In genomic region chr8:47268062-47268822, GRCm38 (mm10) we compare ENCODE assay signal across 8 mouse cellular contexts.
DNase-seq lines count a peak whose midpoint lies in the region; ATAC-seq lines count a peak whose summit lies in the region.

No protein-coding gene starts in this region.

- H3K27me3 ChIP-seq in hindbrain, embryonic 13.5 days: no peaks in the 10 kb centered on the region
- H3K27me3 ChIP-seq in hindbrain, embryonic 10.5 days (ENCODE audit: insufficient read depth, poor library complexity, severe bottlenecking): no peaks in the 10 kb centered on the region
- no peaks in the 10 kb centered on the region for H3K27me3 ChIP-seq in neural tube, embryonic 15.5 days (replicated peaks)

- no peak for ATAC-seq in hindbrain, embryonic 13.5 days (ENCODE audit: low FRiP score)
- 0 out of 2 replicates have a peak, but pooled peaks have one; percentile 25 for ATAC-seq in neural tube, embryonic 15.5 days (ENCODE audit: low FRiP score)

- no peaks in the 10 kb centered on the region for H3K36me3 ChIP-seq in hindbrain, embryonic 13.5 days
- H3K36me3 ChIP-seq in hindbrain, embryonic 10.5 days: peaks cover 9% of the 10 kb centered on the region
- no peaks in the 10 kb centered on the region for H3K36me3 ChIP-seq in neural tube, embryonic 15.5 days

- H3K9me3 ChIP-seq in hindbrain, embryonic 13.5 days: no peaks in the 10 kb centered on the region
- H3K9me3 ChIP-seq in hindbrain, embryonic 10.5 days: no peaks in the 10 kb centered on the region
- H3K9me3 ChIP-seq in neural tube, embryonic 15.5 days (replicated peaks): no peaks in the 10 kb centered on the region

- peaks cover 70% of the 10 kb centered on the region for H3K4me1 ChIP-seq in hindbrain, embryonic 13.5 days (replicated peaks)
- H3K4me1 ChIP-seq in hindbrain, embryonic 10.5 days (replicated peaks): peaks cover 50% of the 10 kb centered on the region
- peaks cover 28% of the 10 kb centered on the region for H3K4me1 ChIP-seq in neural tube, embryonic 15.5 days

- no peak overlapping the region for H3K4me3 ChIP-seq in hindbrain, embryonic 13.5 days
- H3K4me3 ChIP-seq in hindbrain, embryonic 10.5 days: no peak overlapping the region
- H3K4me3 ChIP-seq in neural tube, embryonic 15.5 days (replicated peaks): no peak overlapping the region

- peak overlapping the region; percentile 14; the same call in 1 of the 2 replicates for H3K27ac ChIP-seq in hindbrain, embryonic 13.5 days
- H3K27ac ChIP-seq in hindbrain, embryonic 10.5 days: no peak overlapping the region
- H3K27ac ChIP-seq in neural tube, embryonic 15.5 days (replicated peaks): no peak overlapping the region

- no peak for DNase-seq in hindbrain, embryonic 10.5 days (ENCODE audit: low spot score)
- peak; percentile 67 for DNase-seq in R1 (ENCODE audit: low read depth, low spot score)
- DNase-seq in frontal cortex, adult 2 months (ENCODE audit: extremely low spot score in 1 of 2, low spot score in 1 of 2): peak; percentile 55 to 82
- DNase-seq in layer of hippocampus, postnatal 10 days (ENCODE audit: low spot score in 2 of 2): peak; percentile 36 to 39
- no peak for DNase-seq in urinary bladder, postnatal 36 days (ENCODE audit: low spot score in 2 of 2)
- no peak for DNase-seq in B cell, adult 2 months

- WGBS in hindbrain, embryonic 13.5 days: 75% methylated on average over 21 of the region's 21 CpGs
- 85% methylated on average over 21 of the region's 21 CpGs for WGBS in hindbrain, embryonic 10.5 days
- WGBS in neural tube, embryonic 15.5 days: 66% methylated on average over 21 of the region's 21 CpGs

- H3K4me2 ChIP-seq in hindbrain, embryonic 13.5 days: no peak overlapping the region
- no peak overlapping the region for H3K4me2 ChIP-seq in neural tube, embryonic 15.5 days

- no peak overlapping the region for H3K9ac ChIP-seq in hindbrain, embryonic 13.5 days
- H3K9ac ChIP-seq in neural tube, embryonic 15.5 days (replicated peaks): no peak overlapping the region

Comparison
In these comparisons a context has a peak if more than half of its experiments do, and no peak if none do; other contexts are left out.
1. DNase-seq: peak in R1 (single experiment), frontal cortex, adult 2 months (2 of 2) and layer of hippocampus, postnatal 10 days (2 of 2); none in hindbrain, embryonic 10.5 days (single experiment), urinary bladder, postnatal 36 days (0 of 2) and B cell, adult 2 months (0 of 2).